Mouse (Mus musculus) C2C12 (cell line): ENCODE measurements around the gene Tmem253.

Experiments
- CEBPB ChIP-seq: IDR thresholded peaks from one replicate; pipeline ENCODE4 v1.6.1; 2011; ENCODE audit warnings: low read depth, mild to moderate bottlenecking, control low read depth, moderate library complexity
- CTCF ChIP-seq: IDR thresholded peaks from one replicate; pipeline ENCODE4 v1.5.1; 2011; ENCODE audit not compliant: control insufficient read depth, insufficient read depth, insufficient read length
- FOSL1 ChIP-seq: IDR thresholded peaks from one replicate; pipeline ENCODE4 v1.8.0; 2011; ENCODE audit warnings: mild to moderate bottlenecking, low read length; ENCODE audit not compliant: poor library complexity, insufficient read depth, severe bottlenecking
- MAX ChIP-seq: IDR thresholded peaks from one replicate; pipeline ENCODE4 v1.6.1; 2011; ENCODE audit warnings: mild to moderate bottlenecking, control low read depth
- MYOD1 ChIP-seq: IDR thresholded peaks from one replicate; pipeline ENCODE4 v1.6.1; 2011; ENCODE audit warnings: low read depth; ENCODE audit not compliant: control insufficient read depth, insufficient read length
- MYOG ChIP-seq: IDR thresholded peaks from one replicate; pipeline ENCODE4 v1.6.1; 2011; ENCODE audit not compliant: control insufficient read depth, insufficient read length; ENCODE audit errors: extremely low read depth
- USF1 ChIP-seq: IDR thresholded peaks from one replicate; pipeline ENCODE4 v1.6.1; 2011; ENCODE audit warnings: low read depth, mild to moderate bottlenecking, control low read depth, moderate library complexity

- TF ChIP-seq CTCF, result no peak
- no peak for TF ChIP-seq MYOG
- no peak for TF ChIP-seq MAX
- TF ChIP-seq CEBPB, result no peak
- TF ChIP-seq USF1, result no peak
- no peak for TF ChIP-seq MYOD1
- TF ChIP-seq FOSL1, result no peak
Observed at GRCm38 (mm10) chr14:52039332-52039731, 23.9 kb downstream of the Tmem253 start.
